Mouse (Mus musculus) myocyte (in vitro differentiated cells): ENCODE results near the gene Zfhx3. TPM values are rescaled to one million over a fixed set of nuclear protein-coding genes. Genes with fewer than 3 reads are reported as not detected.

ENCODE experiments used
- H3K27me3 ChIP-seq: one replicate; pipeline ENCODE4 v1.6.1; 2011; ENCODE audit not compliant: control insufficient read depth, insufficient read depth, insufficient read length
- H3K36me3 ChIP-seq: one replicate; pipeline ENCODE4 v1.6.1; 2011; ENCODE audit not compliant: control insufficient read depth, insufficient read depth
- H3K4me2 ChIP-seq: one replicate; pipeline ENCODE4 v1.6.1; 2011; ENCODE audit warnings: low read depth, control low read depth
- H3K4me3 ChIP-seq: one replicate; pipeline ENCODE4 v1.5.1; 2011; ENCODE audit warnings: mild to moderate bottlenecking, control low read depth, moderate library complexity
- H3K79me2 ChIP-seq: one replicate; pipeline ENCODE4 v1.6.1; 2011; ENCODE audit not compliant: control insufficient read depth, insufficient read depth
- H3ac ChIP-seq: one replicate; pipeline ENCODE4 v1.6.1; 2011; ENCODE audit not compliant: control insufficient read depth, insufficient read length
- CEBPB ChIP-seq: IDR thresholded peaks from 2 replicates; pipeline ENCODE4 v1.6.1; 2011; ENCODE audit warnings: mild to moderate bottlenecking, moderate library complexity; ENCODE audit not compliant: poor library complexity, insufficient read depth, severe bottlenecking
- E2F4 ChIP-seq: IDR thresholded peaks from one replicate; pipeline ENCODE4 v1.6.1; 2011; ENCODE audit warnings: mild to moderate bottlenecking, control low read depth, moderate library complexity; ENCODE audit not compliant: insufficient read depth
- MAX ChIP-seq: IDR thresholded peaks from one replicate; pipeline ENCODE4 v1.6.1; 2011; ENCODE audit warnings: low read depth, mild to moderate bottlenecking, control low read depth
- MYOD1 ChIP-seq, 3 experiments: IDR thresholded peaks; one replicate each; pipeline ENCODE4 v1.6.1; 2011; ENCODE audit warnings: control low read depth in 2 of 3, low read depth in 2 of 3, mild to moderate bottlenecking in 2 of 3, moderate library complexity in 1 of 3; ENCODE audit not compliant: insufficient read length in 2 of 3, control insufficient read depth in 1 of 3
- MYOG ChIP-seq, 3 experiments: IDR thresholded peaks; one replicate each; pipeline ENCODE4 v1.6.1; 2011; ENCODE audit warnings: control low read depth in 2 of 3, low read depth in 2 of 3, mild to moderate bottlenecking in 2 of 3; ENCODE audit not compliant: insufficient read length in 2 of 3, control insufficient read depth in 1 of 3, insufficient read depth in 1 of 3
- POLR2A ChIP-seq: IDR thresholded peaks from one replicate; pipeline ENCODE4 v1.6.1; 2011; ENCODE audit warnings: low read depth, mild to moderate bottlenecking, control low read depth, moderate library complexity; ENCODE audit not compliant: insufficient read length
- POLR2AphosphoS2 ChIP-seq: IDR thresholded peaks from one replicate; pipeline ENCODE4 v1.6.1; 2011; ENCODE audit warnings: low read depth, control low read depth; ENCODE audit not compliant: insufficient read length
- REST ChIP-seq: IDR thresholded peaks from one replicate; pipeline ENCODE4 v1.6.1; 2011; ENCODE audit warnings: mild to moderate bottlenecking, control low read depth, moderate library complexity; ENCODE audit not compliant: insufficient read depth, insufficient read length
- SRF ChIP-seq: IDR thresholded peaks from one replicate; pipeline ENCODE4 v1.6.1; 2011; ENCODE audit warnings: low read depth; ENCODE audit not compliant: control insufficient read depth, insufficient read length
- TCF12 ChIP-seq: IDR thresholded peaks from one replicate; pipeline ENCODE4 v1.6.1; 2011; ENCODE audit warnings: mild to moderate bottlenecking, control low read depth; ENCODE audit not compliant: poor library complexity, insufficient read depth, severe bottlenecking
- TCF3 ChIP-seq: IDR thresholded peaks from one replicate; pipeline ENCODE4 v1.6.1; 2011; ENCODE audit warnings: low read depth, control low read depth; ENCODE audit not compliant: insufficient read length
- USF1 ChIP-seq: IDR thresholded peaks from one replicate; pipeline ENCODE4 v1.6.1; 2011; ENCODE audit warnings: low read depth, mild to moderate bottlenecking, control low read depth, moderate library complexity
- polyA plus RNA-seq: library from polyadenylated mRNA; unstranded; fragments of >200 nt; fragmentation: generic; extraction: Trizol; gene quantifications from one replicate; pipeline ENCODE4 v1.2.1, GENCODE M21; 2012; ENCODE audit warnings: missing spikeins

Gene Zfhx3
- polyA plus RNA-seq, 1 experiment, result 3.0 TPM

DNA sequence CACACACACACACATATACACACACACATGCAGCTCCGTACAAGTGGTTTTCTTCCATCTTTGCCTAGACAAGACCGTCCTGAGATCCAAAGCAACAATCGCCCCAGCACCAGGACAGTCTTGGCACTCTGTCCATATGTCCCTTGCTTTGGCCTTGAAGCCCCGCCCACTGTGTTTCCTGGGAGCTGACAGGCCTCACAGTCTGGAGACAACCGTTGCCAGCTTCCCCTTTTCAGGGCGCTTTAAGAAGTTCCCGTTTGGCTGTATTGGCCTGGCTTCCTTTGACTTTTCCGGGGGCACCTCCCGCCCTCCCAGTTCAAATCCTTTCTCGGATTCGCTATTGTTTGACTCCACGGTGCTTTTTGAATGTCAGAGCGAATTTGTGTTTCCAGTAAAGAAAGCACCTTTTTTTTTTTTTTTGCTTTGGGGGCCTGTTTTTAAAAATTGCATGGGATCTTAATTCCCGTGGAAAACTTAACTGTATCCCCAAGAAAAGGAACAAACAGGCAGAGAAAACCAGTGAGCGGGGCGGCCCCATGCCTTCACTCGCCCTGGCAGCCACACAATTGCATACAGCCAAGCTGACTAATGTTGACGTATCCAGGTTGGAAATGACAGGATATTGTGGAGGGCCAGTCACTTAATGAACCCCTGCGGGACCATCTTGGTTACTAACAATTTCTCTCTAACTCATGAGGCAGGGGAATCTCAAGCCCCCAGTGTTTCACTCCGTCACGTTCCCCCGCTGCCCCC is 444.9 kb downstream of the Zfhx3 start:
- TF ChIP-seq E2F4 (no peak), USF1 (no peak), MYOG (IDR thresholded peaks at IDR 0.05; ENCODE audit: control insufficient read depth in 1 of 3, insufficient read depth in 1 of 3, insufficient read length in 2 of 3, low read depth in 2 of 3) (no peak)
- no peak overlapping the region for H3K4me2 ChIP-seq
- H3K79me2 ChIP-seq, result no peaks in the 10 kb centered on the region
- no peak overlapping the region for H3K4me3 ChIP-seq
- H3K27me3 ChIP-seq, result no peaks in the 10 kb centered on the region
- no peaks in the 10 kb centered on the region for H3K36me3 ChIP-seq
- H3ac ChIP-seq, result no peak overlapping the region

DNA sequence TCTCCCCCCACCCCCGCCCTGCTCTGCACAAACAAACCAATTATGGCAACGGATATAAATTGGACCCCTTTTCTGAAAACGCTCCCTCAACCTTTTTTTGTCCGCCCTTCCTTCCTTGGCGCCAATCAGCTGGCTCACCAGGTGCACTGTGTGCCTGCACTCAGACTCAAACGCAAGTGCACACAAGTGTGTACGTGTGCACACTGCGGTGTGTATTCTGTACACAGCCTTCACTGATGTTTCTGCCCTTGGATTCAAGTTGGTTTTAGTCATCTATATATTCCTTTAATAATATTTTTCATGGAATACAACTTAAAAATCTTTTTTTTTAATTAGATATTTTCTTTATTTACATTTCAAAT is 445.4 kb downstream of the Zfhx3 start:
- Histone ChIP-seq H3K79me2 (no peaks in the 10 kb centered on the region), H3ac (no peak overlapping the region), H3K36me3 (no peaks in the 10 kb centered on the region), H3K4me2 (no peak overlapping the region), H3K27me3 (no peaks in the 10 kb centered on the region), H3K4me3 (no peak overlapping the region)
- TF ChIP-seq E2F4 (no peak), USF1 (no peak), POLR2AphosphoS2 (no peak), REST (no peak), POLR2A (no peak), MYOD1 (IDR thresholded peaks at IDR 0.05; ENCODE audit: control insufficient read depth in 1 of 3, insufficient read length in 2 of 3, low read depth in 2 of 3) (no peak), TCF3 (no peak), CEBPB (no peak), MYOG (IDR thresholded peaks at IDR 0.05; ENCODE audit: control insufficient read depth in 1 of 3, insufficient read depth in 1 of 3, insufficient read length in 2 of 3, low read depth in 2 of 3) (no peak), SRF (no peak), TCF12 (no peak), MAX (no peak)

DNA sequence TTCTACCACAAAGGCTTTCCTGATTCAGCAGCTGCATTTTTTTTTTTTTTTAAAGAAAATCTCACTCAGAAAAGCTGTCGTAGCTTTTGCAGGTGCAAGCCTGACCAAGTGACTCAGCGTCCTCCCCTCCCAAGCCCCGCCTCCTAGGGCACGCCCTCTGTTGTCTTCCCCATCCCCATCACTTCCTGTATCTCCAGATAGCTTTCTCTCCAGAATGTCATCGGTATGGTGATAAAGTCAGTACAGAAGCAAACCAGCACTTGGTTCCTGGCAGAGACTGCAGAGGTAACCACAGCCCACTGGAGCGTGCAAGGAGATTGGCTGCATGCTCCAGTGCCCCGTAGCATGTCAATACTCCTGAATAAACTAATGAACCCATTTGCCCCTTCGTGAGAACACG is 450.5 kb downstream of the Zfhx3 start:
- no peaks in the 10 kb centered on the region for H3K36me3 ChIP-seq
- H3K4me2 ChIP-seq, result no peak overlapping the region
- no peak overlapping the region for H3K4me3 ChIP-seq
- no peak overlapping the region for H3ac ChIP-seq
- no peaks in the 10 kb centered on the region for H3K27me3 ChIP-seq
- TF ChIP-seq REST, result no peak
- TF ChIP-seq POLR2A, result no peak
- no peak for TF ChIP-seq TCF3
- no peak for TF ChIP-seq CEBPB
- no peak for TF ChIP-seq MYOD1 (IDR thresholded peaks at IDR 0.05; ENCODE audit: control insufficient read depth in 1 of 3, insufficient read length in 2 of 3, low read depth in 2 of 3)
- TF ChIP-seq TCF12, result no peak
- TF ChIP-seq SRF, result no peak
- TF ChIP-seq E2F4, result no peak
- TF ChIP-seq MYOG (IDR thresholded peaks at IDR 0.05; ENCODE audit: control insufficient read depth in 1 of 3, insufficient read depth in 1 of 3, insufficient read length in 2 of 3, low read depth in 2 of 3), result no peak
- H3K79me2 ChIP-seq, result no peaks in the 10 kb centered on the region

- Histone ChIP-seq H3K4me3 (no peak overlapping the region), H3K4me2 (no peak overlapping the region), H3ac (no peak overlapping the region), H3K36me3 (no peaks in the 10 kb centered on the region), H3K79me2 (no peaks in the 10 kb centered on the region), H3K27me3 (no peaks in the 10 kb centered on the region)
- no peak for TF ChIP-seq E2F4
- no peak for TF ChIP-seq SRF
- TF ChIP-seq POLR2A, result no peak
- no peak for TF ChIP-seq MYOD1 (IDR thresholded peaks at IDR 0.05; ENCODE audit: control insufficient read depth in 1 of 3, insufficient read length in 2 of 3, low read depth in 2 of 3)
- no peak for TF ChIP-seq MAX
- no peak for TF ChIP-seq POLR2AphosphoS2
- no peak for TF ChIP-seq USF1
- TF ChIP-seq TCF12, result no peak
- no peak for TF ChIP-seq MYOG (IDR thresholded peaks at IDR 0.05; ENCODE audit: control insufficient read depth in 1 of 3, insufficient read depth in 1 of 3, insufficient read length in 2 of 3, low read depth in 2 of 3)
- no peak for TF ChIP-seq REST
- TF ChIP-seq CEBPB, result no peak
- TF ChIP-seq TCF3, result no peak
These were observed 459.7 kb downstream of the Zfhx3 start for GRCm38 (mm10) chr8:108402149-108402548.

- no peaks in the 10 kb centered on the region for H3K36me3 ChIP-seq
- TF ChIP-seq MYOD1 (IDR thresholded peaks at IDR 0.05; ENCODE audit: control insufficient read depth in 1 of 3, insufficient read length in 2 of 3, low read depth in 2 of 3) (no peak), CEBPB (no peak), POLR2AphosphoS2 (no peak), REST (no peak)
- H3K27me3 ChIP-seq, result no peaks in the 10 kb centered on the region
- H3K79me2 ChIP-seq, result no peaks in the 10 kb centered on the region
- no peak overlapping the region for H3K4me2 ChIP-seq
- H3K4me3 ChIP-seq, result no peak overlapping the region
- no peak overlapping the region for H3ac ChIP-seq
These were observed 464.5 kb downstream of the Zfhx3 start for GRCm38 (mm10) chr8:108406716-108407494.
